Mouse (Mus musculus) MEL (cell line): Measurements from ENCODE around the gene Mapk8ip3. TPM values are rescaled to one million over a fixed set of nuclear protein-coding genes. Genes with fewer than 3 reads are reported as not detected.

Source experiments
- DNase-seq: peaks from one replicate; pipeline ENCODE4 v3.0.0; 2011; ENCODE audit warnings: low read depth, low spot score
- H3K27ac ChIP-seq: 2 replicates; pipeline ENCODE4 v1.5.1; 2012; ENCODE audit warnings: low read depth, mild to moderate bottlenecking, control low read depth, low read length, moderate library complexity; ENCODE audit not compliant: control insufficient read depth
- H3K27me3 ChIP-seq, 2 experiments: fragments of 150-350 bp in 1 of 2; sonication (generic) in 1 of 2; 2 replicates each; pipeline ENCODE4 v1.6.1; 2012; ENCODE audit warnings: low read length in 2 of 2, mild to moderate bottlenecking in 2 of 2, improper control_type of control experiment in 1 of 2, moderate library complexity in 1 of 2; ENCODE audit not compliant: insufficient read depth in 2 of 2, control insufficient read depth in 1 of 2
- H3K36me3 ChIP-seq, 2 experiments: 2 replicates each; pipeline ENCODE4 v1.6.1; 2012 to 2014; ENCODE audit warnings: low read length in 2 of 2, improper control_type of control experiment in 1 of 2, inconsistent platforms in 1 of 2, mild to moderate bottlenecking in 1 of 2; ENCODE audit not compliant: insufficient read depth in 2 of 2, control insufficient read depth in 1 of 2
- H3K4me1 ChIP-seq, 2 experiments: fragments of 150-350 bp in 1 of 2; sonication (generic) in 1 of 2; 2 replicates each; pipeline ENCODE4 v1.6.1; 2012; ENCODE audit warnings: low read length in 2 of 2, improper control_type of control experiment in 1 of 2, mild to moderate bottlenecking in 1 of 2; ENCODE audit not compliant: insufficient read depth in 2 of 2, control insufficient read depth in 1 of 2
- H3K4me3 ChIP-seq, 2 experiments: fragments of 150-350 bp in 1 of 2; sonication (generic) in 1 of 2; 2 replicates each; pipeline ENCODE4 v1.5.1; 2012; ENCODE audit warnings: low read depth in 2 of 2, low read length in 2 of 2, mild to moderate bottlenecking in 2 of 2, moderate library complexity in 2 of 2, control low read depth in 1 of 2, improper control_type of control experiment in 1 of 2; ENCODE audit not compliant: control insufficient read depth in 1 of 2, insufficient read depth in 1 of 2
- H3K79me2 ChIP-seq: 2 replicates; pipeline ENCODE4 v1.6.1; 2012; ENCODE audit warnings: mild to moderate bottlenecking, low read length, moderate library complexity; ENCODE audit not compliant: control insufficient read depth, poor library complexity, insufficient read depth
- H3K9ac ChIP-seq: 2 replicates; pipeline ENCODE4 v1.6.1; 2012; ENCODE audit warnings: low read depth, mild to moderate bottlenecking, control low read depth, low read length, moderate library complexity; ENCODE audit not compliant: control insufficient read depth, poor library complexity, severe bottlenecking
- H3K9me3 ChIP-seq: fragments of 150-350 bp; sonication (generic); replicated peaks from 2 replicates; pipeline ENCODE4 v1.6.1; 2012; ENCODE audit warnings: mild to moderate bottlenecking, low read length, improper control_type of control experiment, moderate library complexity; ENCODE audit not compliant: insufficient read depth
- CHD1 ChIP-seq: IDR thresholded peaks from 2 replicates; pipeline ENCODE4 v1.6.1; 2012; ENCODE audit warnings: low read depth, mild to moderate bottlenecking, inconsistent platforms, low read length, improper control_type of control experiment
- CHD2 ChIP-seq: IDR thresholded peaks from 2 replicates; pipeline ENCODE4 v1.6.1; 2011; ENCODE audit warnings: low read length, improper control_type of control experiment
- CTCF ChIP-seq, 3 experiments: IDR thresholded peaks in 2 of 3; conservative IDR thresholded peaks in 1 of 3; 2 replicates each; pipeline ENCODE4 v1.5.1; 2011 to 2012; ENCODE audit warnings: low read length in 3 of 3, low read depth in 2 of 3, mild to moderate bottlenecking in 2 of 3, improper control_type of control experiment in 1 of 3, inconsistent platforms in 1 of 3, mixed read lengths in 1 of 3, moderate library complexity in 1 of 3; ENCODE audit not compliant: control insufficient read depth in 1 of 3, insufficient read depth in 1 of 3, poor library complexity in 1 of 3, severe bottlenecking in 1 of 3
- E2F4 ChIP-seq: IDR thresholded peaks from 2 replicates; pipeline ENCODE4 v1.6.1; 2011; ENCODE audit warnings: low read depth, low read length, improper control_type of control experiment, borderline replicate concordance
- EP300 ChIP-seq, 2 experiments: IDR thresholded peaks; 2 replicates each; pipeline ENCODE4 v1.6.1; 2011; ENCODE audit warnings: improper control_type of control experiment in 2 of 2, low read length in 2 of 2, low read depth in 1 of 2, mild to moderate bottlenecking in 1 of 2
- ETS1 ChIP-seq: IDR thresholded peaks from 2 replicates; pipeline ENCODE4 v1.6.1; 2012; ENCODE audit warnings: low read depth, mild to moderate bottlenecking, inconsistent platforms, low read length, improper control_type of control experiment, moderate library complexity
- GABPA ChIP-seq: IDR thresholded peaks from 2 replicates; pipeline ENCODE4 v1.6.1; 2012; ENCODE audit warnings: low read depth, mild to moderate bottlenecking, inconsistent platforms, low read length, improper control_type of control experiment, moderate library complexity
- GATA1 ChIP-seq: IDR thresholded peaks from 2 replicates; pipeline ENCODE4 v1.6.1; 2011; ENCODE audit warnings: low read depth, low read length, improper control_type of control experiment
- HCFC1 ChIP-seq: IDR thresholded peaks from 2 replicates; pipeline ENCODE4 v1.6.1; 2012; ENCODE audit warnings: low read depth, mild to moderate bottlenecking, inconsistent platforms, low read length, improper control_type of control experiment, moderate library complexity
- JUND ChIP-seq: IDR thresholded peaks from 2 replicates; pipeline ENCODE4 v1.6.1; 2011; ENCODE audit warnings: low read depth, mild to moderate bottlenecking, improper control_type of control experiment, low read length
- KAT2A ChIP-seq: conservative IDR thresholded peaks from 2 replicates; pipeline ENCODE4 v1.6.1; 2012; ENCODE audit warnings: low read depth, low read length, improper control_type of control experiment, inconsistent platforms
- MAFK ChIP-seq: IDR thresholded peaks from 2 replicates; pipeline ENCODE4 v1.6.1; 2011; ENCODE audit warnings: low read depth, mild to moderate bottlenecking, low read length, improper control_type of control experiment, borderline replicate concordance
- MXI1 ChIP-seq: IDR thresholded peaks from 2 replicates; pipeline ENCODE4 v1.6.1; 2011; ENCODE audit warnings: mild to moderate bottlenecking, low read depth, low read length, improper control_type of control experiment
- MYB ChIP-seq: IDR thresholded peaks from 2 replicates; pipeline ENCODE4 v1.6.1; 2011; ENCODE audit warnings: mild to moderate bottlenecking, low read depth, low read length, improper control_type of control experiment
- MYC ChIP-seq: IDR thresholded peaks from 2 replicates; pipeline ENCODE4 v1.6.1; 2011; ENCODE audit warnings: low read depth, mild to moderate bottlenecking, low read length, improper control_type of control experiment, moderate library complexity
- NELFE ChIP-seq: IDR thresholded peaks from 2 replicates; pipeline ENCODE4 v1.6.1; 2011; ENCODE audit warnings: low read depth, low read length, improper control_type of control experiment
- NRF1 ChIP-seq: IDR thresholded peaks from 2 replicates; pipeline ENCODE4 v1.6.1; 2014; ENCODE audit warnings: low read depth, mild to moderate bottlenecking, inconsistent platforms, low read length, improper control_type of control experiment, moderate library complexity; ENCODE audit not compliant: poor library complexity, insufficient read depth, severe bottlenecking
- POLR2A ChIP-seq, 2 experiments: IDR thresholded peaks; 2 replicates each; pipeline ENCODE4 v1.6.1; 2011 to 2012; ENCODE audit warnings: low read length in 2 of 2, mild to moderate bottlenecking in 2 of 2, control low read depth in 1 of 2, improper control_type of control experiment in 1 of 2, low read depth in 1 of 2, moderate library complexity in 1 of 2; ENCODE audit not compliant: control insufficient read depth in 1 of 2, insufficient read depth in 1 of 2, poor library complexity in 1 of 2
- POLR2AphosphoS2 ChIP-seq: IDR thresholded peaks from 2 replicates; pipeline ENCODE4 v1.6.1; 2011; ENCODE audit warnings: low read length, improper control_type of control experiment
- POLR2AphosphoS5 ChIP-seq: IDR thresholded peaks from 2 replicates; pipeline ENCODE4 v1.6.1; 2012; ENCODE audit warnings: low read depth, borderline replicate concordance, mild to moderate bottlenecking, inconsistent platforms, low read length, moderate library complexity, mixed read lengths
- RCOR1 ChIP-seq: IDR thresholded peaks from 2 replicates; pipeline ENCODE4 v1.6.1; 2012; ENCODE audit warnings: low read depth, mild to moderate bottlenecking, inconsistent platforms, low read length, improper control_type of control experiment
- SIN3A ChIP-seq: IDR thresholded peaks from 2 replicates; pipeline ENCODE4 v1.6.1; 2012; ENCODE audit warnings: low read length, improper control_type of control experiment, inconsistent platforms
- SMC3 ChIP-seq: IDR thresholded peaks from 2 replicates; pipeline ENCODE4 v1.6.1; 2011; ENCODE audit warnings: low read depth, low read length, improper control_type of control experiment
- TAL1 ChIP-seq: IDR thresholded peaks from 2 replicates; pipeline ENCODE4 v1.6.1; 2012; ENCODE audit warnings: mild to moderate bottlenecking, inconsistent platforms, low read length, moderate library complexity, mixed read lengths
- TBP ChIP-seq: IDR thresholded peaks from 2 replicates; pipeline ENCODE4 v1.8.0; 2011; ENCODE audit warnings: low read depth, low read length, improper control_type of control experiment
- TCF12 ChIP-seq: IDR thresholded peaks from 2 replicates; pipeline ENCODE4 v1.6.1; 2014; ENCODE audit warnings: low read depth, mild to moderate bottlenecking, inconsistent platforms, low read length, improper control_type of control experiment, moderate library complexity
- UBTF ChIP-seq: IDR thresholded peaks from 2 replicates; pipeline ENCODE4 v1.6.1; 2012; ENCODE audit warnings: low read depth, mild to moderate bottlenecking, inconsistent platforms, low read length, improper control_type of control experiment, moderate library complexity, borderline replicate concordance; ENCODE audit not compliant: insufficient read depth
- ZKSCAN1 ChIP-seq: IDR thresholded peaks from 2 replicates; pipeline ENCODE4 v1.6.1; 2012; ENCODE audit warnings: low read depth, mild to moderate bottlenecking, inconsistent platforms, low read length, improper control_type of control experiment, moderate library complexity
- ZNF384 ChIP-seq: IDR thresholded peaks from 2 replicates; pipeline ENCODE4 v1.6.1; 2012; ENCODE audit warnings: low read depth, mild to moderate bottlenecking, inconsistent platforms, low read length, improper control_type of control experiment
- polyA plus RNA-seq, 2 experiments: library from polyadenylated mRNA; stranded (reverse) in 1 of 2; unstranded in 1 of 2; fragments of >175 nt in 1 of 2; fragments of >200 nt in 1 of 2; gene quantifications; 2 replicates each; pipeline versions ENCODE4 v1.2.1 to v1.2.4; 2012; ENCODE audit warnings: low replicate concordance in 2 of 2, low read depth in 1 of 2; ENCODE audit not compliant: insufficient read length in 2 of 2, insufficient read depth in 1 of 2, missing spikeins in 1 of 2
- total RNA-seq: library from RNA; depleted of rRNA; stranded (reverse); fragments of 300-350 nt; gene quantifications from 2 replicates; pipeline ENCODE4 v1.2.3, GENCODE M21; 2012

Gene Mapk8ip3
- total and polyA plus RNA-seq, 3 experiments = 22.8 to 44.5 TPM; not detected in 1

GRCm38 (mm10) chr17:24936259-24937237 lies at the start of gene Mapk8ip3 (continued):
- TF ChIP-seq TCF12 (peak; percentile 22; the same call in 1 of the 2 replicates), RCOR1 (no peak), MYB (no peak), ETS1 (no peak), GATA1 (no peak), TBP (peak; percentile 63; the same call in 1 of the 2 replicates)

GRCm38 (mm10) chr17:24960852-24961715 lies 24.3 kb upstream of the Mapk8ip3 start:
- Histone ChIP-seq H3K79me2 (peaks cover 17% of the 10 kb centered on the region), H3K4me1 (peaks cover 2 to 11% of the 10 kb centered on the region in 2 experiments; a peak in 3 of 4 replicates), H3K27me3 (no peaks in the 10 kb centered on the region), H3K36me3 (peaks cover 0 to 11% of the 10 kb centered on the region in 2 experiments; a peak in 2 of 4 replicates), H3K4me3 (peak overlapping the region; percentile 74), H3K9me3 (no peaks in the 10 kb centered on the region), H3K9ac (peak overlapping the region; percentile 75), H3K27ac (peak overlapping the region; percentile 81)
- peak; percentile 38 for DNase-seq
- TF ChIP-seq ETS1 (no peak), GABPA (no peak), CTCF (IDR thresholded peaks at IDR 0.05 in 2 of 3, conservative IDR thresholded peaks at IDR 0.05 in 1 of 3; ENCODE audit: control insufficient read depth in 1 of 3, insufficient read depth in 1 of 3, low read depth in 2 of 3, low read length in 3 of 3, poor library complexity in 1 of 3, severe bottlenecking in 1 of 3) (peak in 1 of 3 experiments; percentile 8; a peak in 1 of 6 replicates), POLR2AphosphoS5 (no peak), TCF12 (no peak), SMC3 (no peak), ZNF384 (no peak), JUND (no peak), NRF1 (no peak), POLR2AphosphoS2 (peak; percentile 39; the same call in 1 of the 2 replicates), CHD2 (no peak), UBTF (no peak), MXI1 (peak; percentile 4; the same call in 1 of the 2 replicates), SIN3A (peak; percentile 63), TAL1 (no peak), E2F4 (0 out of 2 replicates have a peak, but pooled peaks have one; percentile 5), GATA1 (0 out of 2 replicates have a peak, but pooled peaks have one; percentile 19), MAFK (no peak), HCFC1 (peak; percentile 39; the same call in 1 of the 2 replicates), MYC (no peak), KAT2A (no peak), NELFE (peak; percentile 59), CHD1 (no peak), ZKSCAN1 (no peak), EP300 (IDR thresholded peaks at IDR 0.05; ENCODE audit: low read depth in 1 of 2, low read length in 2 of 2) (no peak; a peak in 1 of 4 replicates), POLR2A (IDR thresholded peaks at IDR 0.05; ENCODE audit: control insufficient read depth in 1 of 2, insufficient read depth in 1 of 2, low read depth in 1 of 2, low read length in 2 of 2, poor library complexity in 1 of 2) (peak in 1 of 2 experiments; percentile 54; a peak in 1 of 4 replicates), TBP (no peak)
